Mouse (Mus musculus) urinary bladder, postnatal 25 days (tissue): ENCODE measurements around the gene Pex3.
A peak's percentile ranks its signal among the peaks of the same experiment; 100 is the strongest.
"Not testable (repeated sequence)": the region's sequence is repeated elsewhere in the genome, so short reads cannot be mapped to it uniquely, and the experiment has no call there.

Experiments used
- DNase-seq: peaks from one replicate; pipeline ENCODE4 v3.0.0; 2022; ENCODE audit warnings: low spot score

Gene Pex3

DNA sequence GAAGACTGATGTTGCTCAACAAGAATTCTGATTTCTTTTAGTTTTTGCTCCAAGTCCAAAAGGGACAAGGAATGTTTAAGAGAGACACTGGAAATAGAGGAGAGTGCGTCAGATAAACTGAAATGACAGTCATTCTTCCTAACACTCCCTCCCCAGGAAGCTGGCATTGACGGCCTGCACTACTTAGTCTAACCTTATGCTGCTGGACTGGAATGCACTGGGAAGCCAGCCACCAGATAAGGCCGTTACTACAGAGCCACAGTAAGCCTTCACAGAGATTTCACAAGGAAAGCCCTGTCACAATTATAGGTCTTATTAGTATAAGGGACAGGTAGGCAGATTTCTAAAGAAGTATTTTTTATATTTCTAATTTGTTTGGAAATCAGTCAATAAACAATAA lies 18.2 kb downstream of the Pex3 start:
- DNase-seq = no peak

DNA sequence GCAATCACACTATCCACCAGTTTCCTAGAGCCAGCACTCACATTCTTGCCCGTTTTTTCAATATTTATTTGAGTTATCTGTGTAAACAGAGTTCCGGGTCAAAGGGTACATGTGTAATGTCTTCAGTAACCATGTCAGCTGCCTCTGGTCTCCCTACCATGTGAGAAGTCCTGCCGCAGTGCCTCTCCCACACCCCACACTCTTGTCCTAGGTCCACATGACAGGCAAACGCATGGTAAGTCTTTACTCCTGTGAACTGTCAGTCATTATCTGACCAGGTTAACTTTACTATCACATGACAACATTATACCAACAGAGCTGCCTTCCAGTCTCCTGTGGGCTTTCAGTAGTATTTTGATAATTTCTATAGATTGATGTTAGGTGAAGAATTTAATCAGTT lies 24.8 kb downstream of the Pex3 start:
- no peak for DNase-seq

DNA sequence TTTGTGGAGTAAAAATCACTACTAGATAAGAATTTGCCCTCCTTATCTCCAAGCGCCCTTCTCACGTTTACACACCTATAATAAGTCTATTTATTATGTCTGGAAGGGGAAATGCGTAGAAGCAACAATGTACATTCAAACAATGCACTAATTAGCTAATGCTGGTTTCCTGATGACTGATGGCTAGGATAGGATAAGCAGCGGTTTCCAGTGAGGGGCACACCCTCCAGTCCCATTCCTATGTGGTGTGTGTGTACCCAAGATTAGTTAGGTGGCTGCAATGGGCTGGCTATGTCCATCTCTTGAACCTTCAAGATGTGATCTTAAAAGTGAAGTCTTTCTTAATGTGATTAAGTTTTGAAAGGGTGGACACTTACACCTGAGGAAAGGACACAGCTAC lies 31.1 kb downstream of the Pex3 start:
- DNase-seq = no peak

DNA sequence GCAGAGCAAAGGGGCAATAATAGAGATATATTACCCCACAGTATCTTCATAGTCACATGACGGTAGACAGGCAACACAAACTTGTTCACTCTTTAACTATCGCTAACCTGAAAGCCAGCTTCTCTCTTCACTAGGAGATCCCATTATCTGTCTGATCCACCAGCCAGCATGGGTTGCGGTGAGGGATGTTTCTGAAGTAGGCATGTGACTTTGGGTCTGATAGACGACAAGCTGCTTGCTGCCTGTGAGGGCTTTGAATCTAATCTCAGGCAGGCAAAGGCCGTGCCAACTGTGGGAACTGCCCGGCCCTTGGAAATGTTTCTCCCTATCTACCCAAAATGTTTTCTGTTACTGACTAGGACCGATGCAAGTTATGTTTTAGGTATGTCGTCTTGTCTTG lies 50.6 kb downstream of the Pex3 start:
- DNase-seq = no peak

DNA sequence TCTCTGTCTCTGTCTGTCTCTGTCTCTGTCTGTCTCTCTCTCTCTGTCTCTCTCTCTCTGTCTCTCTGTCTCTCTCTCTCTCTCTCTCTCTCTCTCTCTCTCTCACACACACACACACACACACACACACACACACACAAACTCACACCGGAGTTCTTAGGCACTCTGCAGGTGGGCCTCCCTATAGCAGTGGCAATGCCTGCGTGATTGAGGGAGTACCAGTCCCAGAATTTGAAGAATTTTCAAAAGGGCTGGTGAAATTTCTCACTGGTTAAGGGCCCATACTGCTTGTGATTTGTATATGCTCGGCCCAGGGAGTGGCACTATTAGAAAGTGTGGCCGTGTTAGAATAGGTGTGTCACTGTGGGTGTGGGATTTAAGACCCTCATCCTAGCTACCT lies 51.4 kb downstream of the Pex3 start:
- not testable (repeated sequence) for DNase-seq

DNA sequence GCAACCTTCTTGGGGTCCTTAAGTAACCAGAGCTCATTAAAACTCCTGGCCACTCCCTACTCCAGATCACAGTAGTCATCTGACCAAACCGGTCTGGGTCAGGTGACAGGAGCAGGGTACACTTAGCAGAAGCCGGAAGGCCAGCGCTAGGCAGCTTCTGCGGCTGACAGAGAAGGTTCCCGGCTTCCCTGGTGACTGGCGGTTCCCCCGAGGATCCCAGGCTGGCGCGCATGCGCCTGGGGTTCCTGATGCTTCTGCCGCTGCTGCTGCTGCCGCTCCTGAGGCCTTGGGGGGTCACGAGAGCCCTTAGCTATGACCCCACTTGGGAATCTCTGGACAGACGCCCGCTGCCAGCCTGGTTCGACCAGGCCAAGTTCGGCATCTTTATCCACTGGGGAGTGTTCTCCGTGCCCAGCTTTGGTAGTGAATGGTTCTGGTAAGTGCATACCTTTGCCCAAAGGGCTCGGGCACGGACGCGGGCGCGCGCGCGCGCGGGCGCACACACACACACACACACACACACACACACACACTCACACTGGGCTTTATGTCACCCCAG lies 51.9 kb downstream of the Pex3 start:
- DNase-seq = peak; percentile 83

DNA sequence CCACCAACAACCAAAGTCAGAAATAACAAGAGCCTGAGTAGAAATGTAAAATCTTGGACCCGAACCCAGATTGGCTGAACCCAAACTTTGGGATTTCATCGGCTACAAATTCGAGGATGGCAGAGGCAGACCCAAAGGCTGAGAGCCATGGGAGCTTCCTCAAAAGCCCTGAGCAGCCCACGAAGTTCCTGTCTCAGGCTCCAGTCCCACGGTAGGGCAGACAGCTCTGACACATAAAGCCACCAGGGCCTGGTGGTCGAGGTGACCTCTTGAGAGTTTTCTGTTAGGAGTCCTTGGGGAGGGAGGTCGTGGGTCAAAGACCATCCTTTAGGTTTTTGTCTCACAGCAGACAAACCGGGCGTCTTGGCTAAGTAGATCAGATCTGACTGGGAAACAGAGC lies 52.5 kb downstream of the Pex3 start:
- DNase-seq = no peak

DNA sequence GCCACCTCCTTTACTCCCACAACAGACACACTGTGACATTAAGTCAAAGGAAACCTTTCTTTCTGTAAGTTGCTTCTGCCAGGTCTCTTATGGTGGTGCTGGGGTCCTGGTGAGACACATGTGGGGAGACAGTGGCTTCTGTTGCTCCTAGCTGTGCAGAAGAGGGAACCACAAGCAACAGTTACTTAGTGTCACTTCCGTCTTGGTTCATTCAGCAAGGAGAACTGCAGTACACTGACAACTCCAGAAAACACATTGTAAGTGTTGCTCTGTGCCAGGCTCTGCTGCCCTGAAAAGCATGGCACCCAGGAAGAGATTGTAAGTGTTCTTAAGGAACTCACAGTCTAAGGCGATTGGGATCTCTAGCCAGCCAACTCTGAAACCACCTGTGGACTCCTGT lies 53.6 kb downstream of the Pex3 start, which contains the start of gene Fuca2:
Fuca2 (plus strand) TSS at position 210 of the 400 bp plus-strand sequence.
- no peak for DNase-seq

DNA sequence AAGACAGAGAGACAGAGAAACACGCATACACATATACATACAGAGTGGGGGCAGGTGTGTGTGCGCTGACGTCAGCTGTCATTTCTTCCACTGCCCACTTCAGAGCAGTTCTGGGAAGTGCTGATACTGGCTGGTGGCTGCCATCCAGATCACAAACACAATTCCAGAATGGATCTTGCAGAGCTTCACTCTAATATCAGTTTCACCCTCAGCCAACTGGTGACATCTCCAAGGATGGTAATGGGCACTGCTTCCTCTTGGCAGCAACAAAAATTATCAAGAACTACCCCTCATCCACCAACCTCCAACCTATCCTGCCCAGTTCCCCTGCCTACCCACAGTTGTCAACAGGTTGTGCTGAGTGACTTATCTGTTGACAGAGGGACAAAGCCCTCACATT lies 56.6 kb downstream of the Pex3 start:
- DNase-seq = no peak

DNA sequence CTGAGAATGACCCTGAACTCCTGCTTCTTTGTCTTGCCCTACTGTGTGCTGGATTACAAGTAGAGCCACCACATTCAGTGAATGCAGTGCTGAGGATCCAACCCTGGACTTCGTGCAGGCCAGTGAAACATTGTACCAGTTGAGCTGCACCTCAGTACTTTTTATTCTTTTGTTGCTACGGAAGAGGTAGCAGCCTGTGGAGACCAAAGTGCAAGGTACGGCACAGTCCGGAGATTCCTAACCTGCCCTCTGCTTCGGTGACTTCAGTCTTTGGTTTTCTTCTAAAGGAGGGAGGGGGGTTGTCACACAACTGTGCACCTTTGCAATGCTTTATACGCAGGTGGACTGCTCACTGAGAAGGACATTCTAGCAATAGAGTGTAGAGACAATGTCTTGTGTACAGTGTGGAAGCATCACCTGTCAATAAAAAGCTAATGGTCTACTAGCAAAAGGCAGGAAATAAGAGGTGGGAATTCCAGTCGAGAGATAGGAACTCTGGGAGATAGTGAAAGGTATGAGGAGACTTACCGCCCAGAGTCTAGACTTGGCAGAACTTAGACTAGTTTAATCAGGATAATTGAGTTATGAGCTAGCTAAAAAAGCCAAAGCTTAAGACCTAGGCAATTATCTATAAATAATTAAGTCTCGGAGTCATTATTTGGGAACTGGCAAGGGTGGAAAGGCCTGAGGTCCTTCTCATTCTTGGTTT lies 58.8 kb downstream of the Pex3 start:
- DNase-seq = no peak

DNA sequence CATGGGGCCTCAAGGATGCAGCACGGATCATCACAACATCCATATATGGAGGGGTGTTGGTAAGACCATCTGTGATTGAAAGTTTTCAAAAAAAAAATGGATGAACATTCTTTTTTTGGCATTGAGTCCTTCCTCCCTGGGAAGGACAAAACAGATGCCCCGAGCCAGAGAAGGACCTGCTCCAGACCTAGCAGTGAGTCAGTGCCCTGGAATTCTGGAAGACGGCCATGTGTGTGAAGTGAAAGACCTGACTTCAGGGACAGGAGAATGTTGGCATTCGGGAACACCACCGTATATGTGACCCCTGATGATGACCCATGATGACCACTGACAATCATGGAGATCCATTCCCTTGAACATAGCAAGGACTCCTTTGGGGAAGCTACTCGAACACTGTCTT lies 63.3 kb downstream of the Pex3 start:
- no peak for DNase-seq

DNA sequence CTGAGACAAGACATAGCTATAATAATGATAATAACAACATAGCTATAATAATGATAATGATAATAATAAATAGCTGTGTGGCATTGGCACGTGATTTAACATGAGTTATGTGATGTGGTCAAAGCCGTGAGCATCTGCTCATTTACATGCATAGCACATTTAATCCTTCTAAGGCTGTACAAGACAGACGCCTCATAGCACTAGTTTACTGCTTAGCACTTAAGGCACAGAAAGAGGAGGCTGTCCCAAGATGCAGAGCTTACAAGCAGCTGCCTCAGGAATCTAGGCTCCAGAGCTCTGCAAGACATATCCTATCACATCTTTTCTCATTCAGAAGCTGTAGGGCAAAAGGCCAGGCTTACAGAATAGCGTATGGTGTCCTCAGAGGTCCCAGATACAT lies 67.0 kb downstream of the Pex3 start:
- DNase-seq = no peak

DNA sequence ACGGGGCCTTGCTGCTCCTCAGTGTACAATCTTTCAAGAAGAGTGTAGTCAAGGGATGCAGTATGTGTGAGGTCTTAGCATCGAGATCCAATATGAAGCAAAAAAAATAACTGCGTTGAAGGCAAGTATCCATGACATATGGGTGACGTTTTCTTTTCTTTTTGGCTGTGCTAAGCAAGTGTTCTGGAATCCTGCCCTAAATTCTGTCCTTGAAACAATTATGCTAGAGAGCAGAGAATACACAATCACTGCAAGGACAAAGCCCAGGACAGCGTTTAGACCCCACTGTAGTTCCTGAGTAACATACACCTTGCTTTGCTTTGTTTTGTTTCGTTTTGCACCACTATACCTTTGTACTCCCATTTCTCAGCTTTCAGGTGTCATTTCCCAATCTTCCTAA lies 73.6 kb downstream of the Pex3 start:
- DNase-seq = no peak

DNA sequence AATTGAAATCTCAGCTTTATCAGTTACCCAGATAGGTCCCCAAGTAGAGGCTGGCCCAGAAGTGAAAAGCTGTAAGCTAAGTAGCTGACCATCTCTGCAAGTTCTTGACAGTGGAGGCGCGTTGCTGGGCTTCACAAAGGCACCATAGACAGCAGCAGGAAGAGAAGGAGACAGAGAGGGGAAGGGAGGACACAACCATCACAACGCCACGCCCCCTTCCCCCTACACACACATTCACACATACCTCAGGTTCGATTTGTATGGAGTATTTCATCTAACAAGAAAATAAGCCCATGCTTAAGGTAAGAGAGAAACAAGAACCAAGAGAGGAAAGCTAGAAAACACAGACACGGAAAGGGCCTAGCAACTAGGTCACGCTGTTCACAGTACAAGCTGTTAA lies 77.8 kb downstream of the Pex3 start:
- DNase-seq = no peak

DNA sequence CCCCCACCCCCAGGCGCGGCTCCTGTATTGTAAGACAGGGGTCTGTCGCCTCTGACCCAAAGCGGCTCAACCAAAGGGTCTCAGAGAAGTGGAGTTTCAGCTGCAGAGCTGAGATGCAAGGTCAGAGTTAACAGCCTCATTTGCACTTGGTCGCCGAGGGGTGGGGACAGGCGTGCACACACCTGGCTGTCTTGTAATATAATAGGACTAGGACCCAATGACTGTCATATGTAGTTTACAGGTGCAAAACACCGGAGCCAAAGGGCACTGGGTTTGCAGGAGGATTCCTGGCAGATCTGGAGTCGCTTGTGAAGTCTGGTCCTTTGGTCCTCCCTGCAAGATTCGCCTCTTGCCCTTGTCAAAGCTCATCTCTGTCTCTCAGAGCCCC lies 78.4 kb downstream of the Pex3 start:
- DNase-seq = no peak
